Mouse (Mus musculus): ENCODE measurements at regions not wholly inside any gene's neighbourhood (a gene's known extent, or its start where the extent isn't known, plus 50 kb on each side); places are given as distances from the start of the nearest gene placed in this dataset.

DNA sequence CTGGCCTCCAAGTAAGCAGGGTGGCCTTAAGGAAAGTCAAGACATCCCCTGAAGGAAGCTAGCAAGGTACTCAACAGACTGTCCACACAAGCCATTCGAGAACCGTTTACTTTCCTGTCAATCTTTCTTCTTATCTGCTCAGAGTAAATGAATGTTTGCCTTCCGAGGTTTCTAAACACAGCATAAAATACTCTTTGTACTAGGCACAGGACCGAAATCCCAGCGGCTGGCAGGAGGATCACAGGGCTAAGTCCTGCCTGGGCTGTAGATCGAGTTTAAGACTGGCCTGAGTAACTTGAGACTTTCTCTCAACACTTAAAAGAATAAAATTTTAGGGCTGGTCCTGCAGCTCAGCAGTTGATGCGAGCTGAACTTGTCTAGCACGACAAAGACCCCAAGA, 175.9 kb downstream of the Bcl2l11 start:
- no peak for DNase-seq (ENCODE audit: low spot score)

DNA sequence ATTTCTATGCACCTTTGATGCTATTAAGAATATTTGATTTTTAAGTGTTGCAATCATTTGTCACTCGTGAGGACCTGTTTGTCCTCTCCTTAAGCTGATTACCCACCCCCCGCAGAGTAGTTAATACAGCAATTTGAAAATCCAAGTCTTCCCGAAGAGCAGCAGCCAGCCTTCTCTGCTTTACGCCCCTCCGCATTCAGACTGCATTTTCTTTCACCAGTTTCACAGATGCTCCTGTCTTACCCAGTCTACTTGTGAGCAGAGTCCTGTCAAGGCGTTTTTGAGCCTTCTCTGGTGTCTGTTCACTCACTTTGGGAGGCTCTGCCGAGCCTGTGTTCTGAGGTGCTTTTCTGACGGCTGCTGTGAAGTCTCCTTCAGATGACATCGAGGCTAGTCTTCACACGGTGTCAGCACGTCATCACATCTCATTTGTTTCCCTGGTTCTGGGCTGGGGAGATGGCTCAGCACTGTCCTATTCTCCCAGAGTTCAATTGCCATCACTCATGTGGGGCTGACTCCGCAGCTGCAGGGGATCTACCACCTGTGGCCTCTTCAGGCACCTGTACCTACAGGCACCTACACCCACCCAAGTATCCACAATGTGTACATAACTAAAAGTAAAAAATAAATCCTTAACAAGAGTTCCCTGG, 178.3 kb downstream of the Bcl2l11 start:
- DNase-seq (ENCODE audit: low spot score) = no peak

DNA sequence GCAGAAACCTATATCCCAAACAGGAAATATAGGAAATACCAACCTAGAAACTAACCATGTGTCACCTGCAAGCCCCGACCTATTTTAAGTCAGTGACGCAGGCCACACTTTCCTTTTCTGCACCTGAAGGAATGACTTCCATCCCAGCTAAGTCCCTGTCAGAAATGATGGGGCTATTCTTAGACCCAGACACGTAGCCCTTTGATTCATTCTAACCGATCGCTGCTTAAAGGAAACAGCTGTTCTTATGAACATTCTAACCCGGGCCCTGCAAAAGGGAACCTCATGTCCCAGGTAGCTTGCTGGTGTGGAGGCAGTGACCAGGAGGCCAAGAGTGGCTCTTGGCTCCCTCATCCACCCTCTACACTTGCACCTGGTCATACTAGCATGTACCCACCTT, 180.9 kb downstream of the Bcl2l11 start:
- DNase-seq (ENCODE audit: low spot score) = no peak

DNA sequence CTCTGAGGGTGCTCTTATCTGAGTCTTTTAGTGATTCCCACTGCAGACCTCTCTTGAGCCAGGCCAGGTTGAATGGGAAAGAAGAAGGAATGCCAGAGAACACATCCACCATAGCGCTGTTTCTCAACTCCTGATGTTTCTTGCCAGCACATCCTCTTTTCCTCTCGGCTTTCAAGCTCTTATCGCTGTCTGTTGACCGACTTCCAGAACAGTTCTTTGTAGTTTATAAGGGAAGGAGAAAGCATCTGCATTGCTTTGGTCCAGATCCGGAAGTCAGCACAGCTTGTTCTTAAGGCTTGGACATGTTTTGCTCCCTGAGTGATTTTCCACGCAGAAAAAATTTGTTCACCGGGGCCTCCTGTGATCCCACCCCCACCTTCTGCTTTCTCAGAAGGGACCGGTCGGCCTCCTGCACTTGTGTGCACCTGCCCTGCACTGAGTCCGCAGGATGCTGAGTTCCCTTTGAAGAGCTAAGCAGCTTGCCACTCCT, 183.7 kb downstream of the Bcl2l11 start:
- DNase-seq (ENCODE audit: low spot score) = no peak

DNA sequence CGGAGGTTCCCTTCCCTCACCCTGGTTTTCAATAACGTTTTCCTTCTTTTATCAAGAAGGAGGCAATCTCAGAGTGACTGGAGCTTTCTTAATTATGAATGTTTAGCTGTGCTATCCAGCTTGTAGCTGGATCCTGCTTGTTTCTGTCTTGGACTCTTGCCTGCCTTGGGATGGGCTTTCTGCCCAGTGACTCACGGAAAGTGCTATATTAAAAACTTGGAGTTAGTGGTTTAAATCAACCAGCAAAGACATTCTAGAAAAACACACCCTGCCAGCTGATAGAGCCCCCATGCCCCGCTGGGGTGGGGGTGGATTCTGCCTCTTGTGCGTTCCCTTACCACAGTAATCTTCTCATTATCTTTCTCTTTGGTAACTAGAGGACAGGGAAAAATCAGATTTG, 184.2 kb downstream of the Bcl2l11 start:
- peak; percentile 76 for DNase-seq (ENCODE audit: low spot score)

DNA sequence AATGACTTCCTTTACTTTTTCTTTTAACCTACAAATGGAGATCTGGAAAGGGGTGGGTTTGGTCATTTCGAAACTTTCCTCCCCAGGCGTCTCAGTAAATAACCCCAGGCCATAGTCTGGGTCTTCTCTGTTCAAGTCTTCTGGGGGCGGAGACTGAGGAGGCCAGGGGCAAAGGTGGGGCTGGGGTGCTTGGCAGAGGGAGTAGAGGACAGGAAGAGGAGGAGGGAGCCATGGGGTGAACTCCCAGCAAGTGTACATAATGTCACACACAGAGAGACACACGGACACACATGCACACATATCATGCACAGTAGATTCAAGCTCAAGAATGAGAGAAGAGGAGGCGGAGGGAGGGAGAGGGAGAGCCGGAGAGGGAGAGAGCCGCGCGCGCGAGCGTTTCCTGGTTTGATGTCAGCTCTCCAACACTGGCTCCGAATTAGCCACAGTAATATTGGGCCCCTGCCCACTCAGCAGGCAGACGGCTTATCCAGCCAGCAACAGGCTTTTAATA, 186.3 kb downstream of the Bcl2l11 start:
- DNase-seq (ENCODE audit: low spot score) = peak; percentile 58

DNA sequence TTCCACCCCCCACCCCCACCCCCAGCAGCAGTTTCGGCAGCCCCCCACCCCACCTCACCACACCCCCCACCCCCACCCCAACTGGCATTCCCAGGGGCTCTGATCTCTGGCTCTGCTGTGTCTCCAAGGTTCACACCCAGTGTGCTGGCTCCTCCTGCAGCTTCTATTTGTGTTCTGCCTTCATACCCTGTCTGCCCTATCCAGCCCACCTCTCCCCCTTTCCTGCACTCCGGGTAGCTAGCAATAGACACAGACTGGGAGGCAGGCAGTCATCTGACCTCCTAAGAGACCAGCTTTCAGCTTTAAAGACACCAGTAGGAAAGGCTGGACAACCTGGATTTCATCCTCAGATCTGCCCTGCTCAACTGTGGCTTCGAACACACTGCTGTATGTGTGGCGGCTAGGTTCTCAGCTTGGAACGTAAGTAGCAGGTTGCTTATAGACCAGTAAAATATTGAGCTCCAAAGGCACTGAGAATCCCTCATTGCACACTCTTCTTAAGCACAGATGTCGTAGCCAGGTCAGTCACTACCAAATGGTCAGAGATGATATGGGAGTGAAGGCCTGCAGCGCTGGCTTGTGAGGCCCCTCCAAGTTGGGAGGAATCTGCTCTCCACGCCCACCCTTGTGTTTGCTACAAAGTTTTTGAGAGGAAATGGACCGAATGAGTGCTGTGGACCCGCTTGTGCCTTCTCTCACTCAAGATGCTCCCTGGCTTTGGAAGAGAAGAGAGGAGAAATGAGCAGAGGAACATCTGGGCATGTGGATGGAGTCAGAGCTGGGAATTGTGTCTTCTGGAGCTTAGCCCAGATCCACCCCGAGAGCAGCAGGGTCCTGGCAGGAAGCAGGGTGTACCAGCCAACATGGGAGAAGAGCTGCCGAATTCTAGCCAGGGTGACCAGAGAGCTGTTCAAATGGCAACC, 187.1 kb downstream of the Bcl2l11 start:
- DNase-seq (ENCODE audit: low spot score) = no peak

DNA sequence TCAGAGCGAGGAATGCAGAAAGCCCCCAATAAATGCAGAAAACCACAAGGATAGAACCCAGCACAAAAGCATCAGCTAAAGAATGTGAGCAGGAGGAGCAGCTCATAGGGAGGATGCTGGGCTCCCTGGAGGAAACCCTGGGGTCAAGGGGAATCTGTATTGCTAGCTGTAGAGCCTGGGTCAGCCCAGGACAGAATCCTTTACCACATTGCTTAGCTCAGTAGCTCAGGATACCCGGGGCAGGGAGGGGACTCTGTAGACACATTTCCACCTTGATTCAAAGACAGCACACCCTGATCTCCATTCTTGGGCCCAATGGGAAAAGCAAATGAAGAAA, 187.7 kb downstream of the Bcl2l11 start:
- no peak for DNase-seq (ENCODE audit: low spot score)

DNA sequence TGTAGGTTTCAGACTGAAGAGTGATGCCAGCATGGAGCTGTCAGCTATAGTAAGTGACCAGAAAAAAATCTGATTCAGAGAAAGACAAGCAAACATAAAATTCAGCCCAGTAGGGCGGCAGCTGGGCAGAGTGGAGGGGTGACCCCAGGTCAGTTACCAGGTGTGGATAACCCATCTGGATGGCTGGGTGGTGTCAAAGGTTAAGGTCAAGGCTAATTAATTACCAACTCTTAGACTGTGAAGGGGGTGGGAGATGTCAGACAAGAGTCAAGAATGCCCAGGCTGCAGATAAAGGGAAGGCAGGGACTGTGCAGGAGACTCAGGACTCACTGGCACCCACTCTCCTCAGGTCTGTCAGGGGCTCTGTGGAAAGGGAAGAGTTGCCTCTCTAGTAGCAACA, 188.1 kb downstream of the Bcl2l11 start:
- no peak for DNase-seq (ENCODE audit: low spot score)

DNA sequence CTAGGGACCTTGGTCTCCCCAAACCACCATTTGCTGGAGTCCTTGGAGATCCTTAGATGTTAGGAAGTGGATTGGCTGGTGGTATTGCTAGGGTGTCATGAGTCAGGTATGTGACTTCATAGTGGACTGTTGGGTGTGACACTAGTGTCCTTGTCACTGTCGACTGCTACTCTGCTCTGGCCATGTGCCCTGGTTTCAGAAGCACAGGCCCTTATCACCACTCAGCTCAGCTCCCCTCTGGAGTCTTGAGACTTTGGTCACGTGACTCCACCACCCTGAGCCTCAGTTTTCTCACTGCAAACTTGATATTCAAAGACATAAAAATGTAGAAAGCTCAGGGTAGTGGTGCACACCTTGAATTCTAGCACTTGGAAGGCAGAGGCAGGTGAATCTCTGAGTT, 190.7 kb downstream of the Bcl2l11 start:
- DNase-seq (ENCODE audit: low spot score) = no peak

DNA sequence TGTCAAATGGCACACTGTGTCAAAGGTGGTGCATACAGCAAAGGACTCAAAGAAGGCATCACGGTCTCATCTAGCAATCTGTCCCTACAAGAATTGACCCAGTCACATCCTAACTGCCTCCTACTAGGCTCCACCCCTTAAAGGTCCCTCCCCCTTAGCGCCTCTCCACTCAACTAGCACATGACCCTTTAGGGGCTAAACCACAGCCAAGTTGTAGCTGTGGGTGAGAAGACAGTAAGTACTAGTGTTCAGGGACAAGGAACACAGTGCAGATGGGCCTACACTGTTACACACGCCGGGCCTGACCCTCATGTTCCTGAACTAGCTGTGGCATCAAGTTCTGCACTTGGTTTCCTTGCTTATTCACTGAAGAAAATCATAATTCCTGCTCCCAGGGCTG, 192.4 kb downstream of the Bcl2l11 start:
- DNase-seq (ENCODE audit: low spot score) = no peak

DNA sequence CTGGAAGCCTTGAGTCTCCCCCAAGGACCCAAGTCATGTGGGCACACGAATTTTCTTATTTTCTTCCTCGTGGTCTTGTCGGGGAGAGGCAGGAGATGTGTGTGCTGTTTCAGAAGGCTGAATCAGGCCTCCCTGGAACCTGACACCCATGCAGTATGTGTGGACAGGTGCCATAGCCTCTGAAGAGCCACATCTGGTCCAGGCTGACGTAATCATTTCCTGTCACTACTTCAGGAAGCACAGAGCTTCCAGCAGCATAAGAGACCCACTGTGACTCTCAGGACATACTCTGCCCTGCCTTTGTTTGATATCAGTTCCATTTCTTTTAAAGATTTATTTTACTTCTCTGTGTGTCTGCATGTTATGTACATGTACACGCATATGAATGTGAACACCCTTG, 193.1 kb downstream of the Bcl2l11 start:
- no peak for DNase-seq (ENCODE audit: low spot score)

DNA sequence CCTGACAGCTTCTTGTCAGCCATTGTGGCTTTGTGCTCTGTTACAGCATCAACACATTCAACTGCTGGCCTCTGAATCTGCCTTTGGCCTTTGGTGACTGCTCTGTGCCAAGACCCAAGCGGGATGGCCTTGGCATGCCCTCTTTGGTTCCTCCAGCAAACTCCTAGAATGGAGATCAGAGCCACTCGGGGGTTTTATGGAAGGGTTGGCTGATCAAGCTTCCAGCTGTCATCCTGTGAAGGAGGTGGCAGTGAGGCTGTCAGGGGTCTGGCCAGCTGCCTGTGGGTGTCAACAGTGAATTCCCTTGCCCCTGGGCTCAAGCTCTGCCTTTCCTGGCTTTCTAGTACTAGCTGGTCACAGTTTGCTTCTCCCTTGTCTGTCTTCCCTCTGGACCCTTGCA, 195.6 kb downstream of the Bcl2l11 start:
- no peak for DNase-seq (ENCODE audit: low spot score)

DNA sequence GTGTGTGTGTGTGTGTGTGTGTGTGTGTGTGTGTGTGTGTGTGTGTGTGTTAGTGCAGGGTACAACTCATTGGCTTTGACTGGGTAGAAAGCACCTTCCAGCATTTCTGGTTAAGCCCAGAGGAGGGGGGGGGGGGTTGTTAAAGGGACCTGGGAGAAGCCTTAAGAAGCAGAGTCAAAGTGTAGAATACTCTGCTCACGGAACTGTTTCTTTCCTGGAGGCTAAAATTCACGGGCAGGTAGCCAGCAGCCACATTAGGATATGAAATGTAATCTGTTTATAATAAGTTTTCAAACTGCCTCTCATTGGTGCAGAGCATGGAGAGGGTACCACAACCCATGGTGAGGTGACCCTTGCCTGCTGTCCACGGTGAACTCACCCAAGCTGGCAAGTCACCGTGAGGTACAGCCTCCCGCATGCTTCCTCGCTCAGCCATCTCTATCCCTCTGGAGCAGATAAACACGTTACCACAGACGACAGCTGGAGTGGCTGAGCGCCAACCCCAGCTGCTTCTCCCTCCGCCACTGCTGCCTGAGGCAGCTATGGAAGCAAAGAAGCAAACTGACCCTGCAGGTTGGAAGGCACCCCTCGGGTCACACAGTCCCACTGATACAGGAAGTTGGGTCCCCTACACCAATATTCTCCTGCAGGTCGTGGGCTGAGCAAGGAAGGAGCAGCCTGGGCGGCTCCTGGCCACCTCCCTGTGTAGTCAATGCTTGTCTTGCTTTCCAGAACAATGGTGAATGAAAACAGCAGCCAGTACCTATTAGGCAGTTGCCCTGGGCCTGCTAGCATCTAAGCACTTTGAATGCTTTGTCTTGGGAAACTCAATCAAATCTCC, 198.6 kb downstream of the Bcl2l11 start:
- DNase-seq (ENCODE audit: low spot score) = peak; percentile 41

DNA sequence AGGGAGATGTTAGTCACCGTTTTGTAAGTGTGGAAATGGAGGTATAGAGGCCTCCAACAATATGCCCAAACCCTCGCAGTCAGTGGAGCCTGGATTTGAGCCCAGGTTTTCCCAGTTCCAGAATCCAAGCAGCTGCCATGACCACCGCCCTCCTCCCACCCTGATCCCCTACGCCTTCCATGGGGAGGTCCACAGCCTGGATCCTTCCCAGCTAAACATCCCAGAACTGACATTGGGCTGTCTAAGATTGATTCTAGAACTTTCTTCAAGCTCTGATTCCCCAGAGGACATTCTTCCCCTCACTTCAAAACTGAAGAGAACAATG, 199.2 kb downstream of the Bcl2l11 start:
- no peak for DNase-seq (ENCODE audit: low spot score)

DNA sequence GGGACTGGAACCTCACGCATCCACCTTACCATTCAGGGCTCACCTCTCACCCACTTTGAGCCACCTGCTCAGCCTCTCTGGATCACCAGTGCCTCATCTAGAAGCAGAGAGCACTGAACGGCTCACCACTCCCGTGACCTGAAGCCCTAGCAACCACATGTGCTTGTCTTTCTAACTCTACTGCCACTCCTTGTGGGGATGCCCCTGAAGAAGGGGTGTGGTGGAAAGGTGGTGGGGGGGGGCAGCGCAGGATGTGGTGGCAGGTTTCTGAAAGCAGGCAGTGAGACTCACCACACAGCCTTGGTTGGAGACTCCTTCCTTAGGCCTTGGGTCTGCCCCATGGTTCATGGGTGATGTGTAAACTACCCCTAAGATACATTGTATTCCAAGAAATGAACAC, 199.6 kb downstream of the Bcl2l11 start:
- no peak for DNase-seq (ENCODE audit: low spot score)

DNA sequence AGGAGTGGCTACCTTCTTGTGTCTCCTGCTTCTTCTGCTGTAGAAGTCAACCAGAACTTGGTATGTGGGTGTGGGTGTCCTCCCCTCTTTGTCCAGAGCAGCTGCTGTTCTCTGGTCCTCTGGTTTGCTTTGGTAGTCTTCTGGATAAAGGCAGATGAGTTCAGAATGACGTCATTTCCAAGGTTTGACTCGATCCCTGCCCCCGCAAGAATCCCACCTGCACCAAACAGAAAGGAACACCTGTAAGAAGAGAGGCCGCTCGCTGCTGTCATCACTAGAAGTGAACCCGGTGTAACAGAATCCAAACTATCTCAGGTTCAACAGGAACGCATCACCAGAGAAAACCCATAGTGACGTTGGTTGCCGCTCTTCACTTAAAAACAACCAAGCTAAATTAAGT, 205.0 kb downstream of the Bcl2l11 start:
- DNase-seq (ENCODE audit: low spot score) = no peak

DNA sequence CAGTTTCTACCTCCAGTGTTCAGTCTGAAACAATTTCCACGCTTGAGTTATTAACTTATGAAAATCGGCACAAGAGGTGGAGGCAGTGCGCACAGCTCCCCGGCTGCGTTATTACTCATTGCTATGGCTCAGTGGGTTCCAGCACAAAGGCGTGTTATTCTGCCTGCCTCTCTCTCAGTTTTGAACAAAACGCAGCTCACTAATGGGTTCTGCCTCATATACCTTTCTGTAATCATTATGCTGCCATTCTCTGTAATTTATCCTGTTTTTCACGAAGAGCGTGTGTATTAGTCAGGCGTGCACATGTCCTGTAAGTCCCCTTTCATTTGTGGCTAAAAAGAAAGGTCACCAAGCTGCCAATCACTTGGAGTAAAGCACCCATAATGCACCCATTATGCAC, 205.4 kb downstream of the Bcl2l11 start:
- no peak for DNase-seq (ENCODE audit: low spot score)

DNA sequence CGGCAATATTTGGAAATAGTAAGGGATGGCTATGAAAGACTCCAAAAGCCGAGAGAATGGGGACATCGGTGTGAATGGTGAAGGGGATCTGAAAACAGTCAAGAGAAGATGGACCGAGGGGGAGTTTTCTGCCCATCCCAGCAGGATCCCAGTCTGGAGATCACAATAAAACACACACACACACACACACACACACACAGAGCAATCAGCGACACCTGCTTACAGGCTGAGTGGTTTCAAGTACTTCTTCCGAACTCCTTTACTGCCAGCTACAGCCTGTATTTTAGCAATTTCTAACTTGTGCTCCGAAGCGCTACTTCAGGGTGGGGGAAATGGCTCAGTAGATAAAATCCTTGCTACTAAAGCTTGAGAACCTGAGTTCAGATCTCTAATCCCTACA, 205.8 kb downstream of the Bcl2l11 start:
- no peak for DNase-seq (ENCODE audit: low spot score)

DNA sequence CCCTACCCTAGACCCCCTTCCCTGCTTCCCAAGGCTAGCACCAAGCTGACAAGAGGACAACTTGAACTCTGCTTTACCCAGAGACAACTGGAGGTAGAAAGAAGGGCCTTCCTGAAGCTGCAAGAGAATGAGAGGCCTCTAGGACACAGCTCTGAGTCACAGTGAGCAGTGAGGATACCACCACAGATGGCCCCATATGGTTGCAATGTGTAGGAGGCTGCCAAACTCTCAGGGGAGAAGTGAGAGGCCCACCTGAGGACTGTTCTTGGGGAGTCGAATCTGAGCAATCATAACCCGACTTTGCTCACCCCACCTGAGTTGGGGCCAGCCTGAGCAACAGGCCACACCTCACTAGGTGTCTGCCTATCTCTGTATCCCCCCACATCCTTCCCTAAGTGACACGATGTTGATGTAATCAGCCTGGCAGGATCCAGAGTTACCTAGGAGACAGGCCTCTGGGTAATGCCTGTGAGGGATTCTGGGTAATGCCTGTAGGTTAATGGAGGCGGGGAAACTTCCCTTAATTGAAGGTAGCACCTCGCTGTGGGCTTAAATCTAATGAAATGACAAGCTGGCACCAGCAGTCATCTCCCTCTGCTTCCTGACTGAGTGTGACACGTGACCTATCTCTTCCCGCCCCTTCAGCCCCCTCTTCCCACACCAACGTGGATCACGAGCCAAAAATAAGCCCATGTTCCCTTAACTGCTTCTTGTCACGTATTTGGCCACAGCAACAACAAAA, 207.7 kb downstream of the Bcl2l11 start:
- no peak for DNase-seq (ENCODE audit: low spot score)

DNA sequence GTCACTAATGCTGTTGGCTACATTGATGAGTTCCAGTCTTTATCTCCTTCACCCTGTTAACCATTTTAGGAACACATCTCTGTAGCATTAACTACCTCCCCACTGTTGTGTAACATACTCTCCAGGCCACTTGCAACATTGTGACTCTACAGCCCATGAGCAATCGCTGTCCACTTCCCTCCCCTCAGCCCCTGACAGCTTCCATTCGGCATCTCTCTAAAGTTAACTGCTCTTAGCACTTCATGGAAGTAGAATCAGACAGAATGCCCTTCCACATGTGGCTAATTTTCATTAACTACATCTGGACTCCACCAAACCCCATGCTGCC, 208.3 kb downstream of the Bcl2l11 start:
- no peak for DNase-seq (ENCODE audit: low spot score)
